Mouse (Mus musculus): Measurements from ENCODE around the gene Gm7694.

Gene Gm7694

GRCm38 (mm10) chr1:170282415-170283129, 23.6 kb downstream of the Gm7694 start:
- peak in 1 of 2 experiments; percentile 15 for DNase-seq (ENCODE audit: low spot score in 2 of 2)

- DNase-seq (ENCODE audit: low spot score in 2 of 2), result peak; percentile 13 to 22
These were observed 29.1 kb downstream of the Gm7694 start, which contains the start of gene Sh2d1b1 for GRCm38 (mm10) chr1:170277016-170277415. Gene Sh2d1b1, plus strand, starts transcription at chr1:170277320.

- DNase-seq (ENCODE audit: low spot score in 2 of 2), result no peak
These were observed 32.9 kb downstream of the Gm7694 start for GRCm38 (mm10) chr1:170273252-170273651.

GRCm38 (mm10) chr1:170270696-170271095, 35.4 kb downstream of the Gm7694 start:
- no peak for DNase-seq (ENCODE audit: low spot score in 2 of 2)

GRCm38 (mm10) chr1:170270281-170270680, 35.9 kb downstream of the Gm7694 start:
- DNase-seq (ENCODE audit: low spot score in 2 of 2), result no peak

- peak; percentile 75 to 80 for DNase-seq (ENCODE audit: low spot score in 2 of 2)
These were observed 50.6 kb downstream of the Gm7694 start for GRCm38 (mm10) chr1:170255560-170255910.

- DNase-seq (ENCODE audit: low spot score in 2 of 2), result no peak
These were observed 51.1 kb downstream of the Gm7694 start for GRCm38 (mm10) chr1:170254893-170255559.

All from spleen, postnatal 36 days (tissue).